In the genomic region with DNA sequence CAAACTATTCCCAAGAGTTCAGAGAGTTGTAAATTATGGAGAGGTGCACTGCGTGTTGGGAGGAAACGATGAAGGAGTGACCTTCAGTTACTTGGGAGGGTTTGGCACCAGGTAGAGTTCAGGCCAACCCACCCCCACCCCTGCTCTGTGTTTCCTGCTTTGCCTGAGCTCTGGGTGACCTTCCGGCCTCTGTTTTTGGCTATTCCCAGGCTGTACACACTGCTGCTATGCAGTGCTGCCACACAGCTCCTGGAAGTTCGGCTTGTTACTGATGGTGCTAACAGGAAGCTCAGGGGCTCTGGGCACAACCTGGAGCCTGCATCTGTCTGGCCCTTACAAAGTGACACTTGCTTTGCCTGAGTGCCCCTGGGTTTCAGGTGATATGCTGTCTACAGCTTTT, we compare ENCODE assay signal across 23 mouse cellular contexts. TPM values are rescaled to one million over a fixed set of nuclear protein-coding genes. Genes with fewer than 3 reads are reported as not detected.
DNase-seq lines count a peak whose midpoint lies in the region; ATAC-seq and TF ChIP-seq lines count a peak whose summit lies in the region.
"Had no signal": no experiment of that assay in that cellular context is flagged by ENCODE, and none has a peak within 500 bp of the region (broad histone marks: within the 10 kb centered on the region; RNA-seq: fewer than 3 reads in every experiment).

No protein-coding gene starts in this region.

- WGBS in heart, adult 2 months: 40% methylated on average over 4 of the region's 4 CpGs
- 59% methylated on average over 4 of the region's 4 CpGs for WGBS in kidney, adult 2 months
- WGBS in kidney, embryonic 15.5 days: 57% methylated on average over 4 of the region's 4 CpGs
- 50% methylated on average over 4 of the region's 4 CpGs for WGBS in kidney, embryonic 14.5 days

- intact Hi-C loops in heart, adult 2 months (cut with DNase I): no loop called here

- H3K79me2 ChIP-seq in heart, adult 2 months (replicated peaks; ENCODE audit: control insufficient read depth, insufficient read depth, low read length): no peaks in the 10 kb centered on the region

- DNase-seq in heart, adult 2 months: no peak
- no peak for DNase-seq in heart, adult 8-10 months (ENCODE audit: low spot score)
- DNase-seq in kidney, adult 2 months: peak; percentile 61
- DNase-seq in kidney, postnatal 36 days: peak; percentile 37 to 64
- DNase-seq in T-cell, adult 2 months (ENCODE audit: low spot score): no peak
- DNase-seq: adrenal gland, adult 8-10 months; adrenal gland, postnatal 25 days; cerebellum, adult 18-20 months; cerebellum, adult 9-10 months; cerebellum, postnatal 14 days; gastrocnemius, postnatal 14 days had no signal

- no peak overlapping the region for H3K4me3 ChIP-seq in heart, adult 2 months
- H3K4me3 ChIP-seq in kidney, adult 2 months (ENCODE audit: insufficient read depth, low read depth, low read length): no peak overlapping the region
- H3K4me3 ChIP-seq in kidney, embryonic 15.5 days (replicated peaks): no peak overlapping the region
- no peak overlapping the region for H3K4me3 ChIP-seq in kidney, embryonic 14.5 days (ENCODE audit: low read length)
- H3K4me3 ChIP-seq: forebrain, embryonic 10.5 days; forebrain, embryonic 13.5 days; heart, embryonic 13.5 days; hindbrain, embryonic 10.5 days; hindbrain, embryonic 13.5 days; intestine, embryonic 15.5 days had no signal

- 0 out of 2 replicates have a peak, but pooled peaks have one; percentile 51 for TF ChIP-seq EP300 in heart, adult 2 months (IDR thresholded peaks at IDR 0.05; ENCODE audit: insufficient read depth, low read depth, low read length)

- H3K9me3 ChIP-seq in kidney, embryonic 15.5 days (replicated peaks): no peaks in the 10 kb centered on the region
- no peaks in the 10 kb centered on the region for H3K9me3 ChIP-seq in kidney, embryonic 14.5 days (ENCODE audit: control insufficient read depth, low read length)
- H3K9me3 ChIP-seq: forebrain, embryonic 10.5 days; forebrain, embryonic 13.5 days; heart, embryonic 13.5 days; hindbrain, embryonic 10.5 days; hindbrain, embryonic 13.5 days; intestine, embryonic 15.5 days had no signal

- peak overlapping the region; percentile 56 for H3K27ac ChIP-seq in heart, adult 2 months
- H3K27ac ChIP-seq in kidney, adult 2 months (ENCODE audit: insufficient read depth, low read depth, low read length): peak overlapping the region; percentile 34; the same call in 1 of the 2 replicates
- no peak overlapping the region for H3K27ac ChIP-seq in kidney, embryonic 15.5 days
- no peak overlapping the region for H3K27ac ChIP-seq in kidney, embryonic 14.5 days (ENCODE audit: low read depth, low read length)
- H3K27ac ChIP-seq: forebrain, embryonic 10.5 days; forebrain, embryonic 13.5 days; heart, embryonic 13.5 days; hindbrain, embryonic 10.5 days; hindbrain, embryonic 13.5 days; intestine, embryonic 15.5 days had no signal

- no peak overlapping the region for H3K4me2 ChIP-seq in kidney, embryonic 15.5 days
- no peak overlapping the region for H3K4me2 ChIP-seq in kidney, embryonic 14.5 days (replicated peaks; ENCODE audit: low read depth, low read length)
- H3K4me2 ChIP-seq: forebrain, embryonic 13.5 days; heart, embryonic 13.5 days; hindbrain, embryonic 13.5 days; intestine, embryonic 15.5 days had no signal

- no peak for TF ChIP-seq CTCF in heart, adult 2 months (IDR thresholded peaks at IDR 0.05)
- no peak for TF ChIP-seq CTCF in kidney, adult 2 months (conservative IDR thresholded peaks at IDR 0.05; ENCODE audit: insufficient read depth, insufficient read length, low read depth, low read length)

- H3K9ac ChIP-seq in heart, adult 2 months (ENCODE audit: low read depth, low read length): no peak overlapping the region
- no peak overlapping the region for H3K9ac ChIP-seq in kidney, embryonic 15.5 days
- no peak overlapping the region for H3K9ac ChIP-seq in kidney, embryonic 14.5 days (ENCODE audit: low read depth, low read length)
- H3K9ac ChIP-seq: forebrain, embryonic 13.5 days; heart, embryonic 13.5 days; hindbrain, embryonic 13.5 days; intestine, embryonic 15.5 days had no signal

- no peak for TF ChIP-seq POLR2A in heart, adult 2 months (IDR thresholded peaks at IDR 0.05; ENCODE audit: insufficient read depth, low read depth, low read length)
- TF ChIP-seq POLR2A in kidney, adult 2 months (IDR thresholded peaks at IDR 0.05; ENCODE audit: low read depth, low read length): no peak

- no peak for ATAC-seq in kidney, embryonic 15.5 days (replicated peaks; ENCODE audit: low FRiP score)
- ATAC-seq in kidney, embryonic 14.5 days (ENCODE audit: low FRiP score, low TSS enrichment): no peak
- ATAC-seq: activated CD4-positive, CD25-positive, alpha-beta regulatory T cell, adult 4 months; CD4-positive, CD25-positive, alpha-beta regulatory T cell, adult 4 months; forebrain, embryonic 13.5 days; forebrain, embryonic 16.5 days; hindbrain, embryonic 16.5 days; intestine, embryonic 15.5 days had no signal

- no peaks in the 10 kb centered on the region for H3K36me3 ChIP-seq in heart, adult 2 months (ENCODE audit: control insufficient read depth, insufficient read depth, low read length)
- no peaks in the 10 kb centered on the region for H3K36me3 ChIP-seq in kidney, adult 2 months (ENCODE audit: control insufficient read depth, insufficient read depth, low read length)
- no peaks in the 10 kb centered on the region for H3K36me3 ChIP-seq in kidney, embryonic 15.5 days
- H3K36me3 ChIP-seq in kidney, embryonic 14.5 days (ENCODE audit: control insufficient read depth, insufficient read depth, low read length): no peaks in the 10 kb centered on the region
- H3K36me3 ChIP-seq: forebrain, embryonic 10.5 days; heart, embryonic 13.5 days; hindbrain, embryonic 10.5 days; hindbrain, embryonic 13.5 days; intestine, embryonic 15.5 days had no signal

- H3K4me1 ChIP-seq in heart, adult 2 months (ENCODE audit: control insufficient read depth, insufficient read depth, low read length): peaks cover 12% of the 10 kb centered on the region
- 0 out of 2 replicates have a peak, but pooled peaks cover 2% of the 10 kb centered on the region for H3K4me1 ChIP-seq in kidney, adult 2 months (ENCODE audit: control insufficient read depth, insufficient read depth, low read length)
- H3K4me1 ChIP-seq in kidney, embryonic 15.5 days: peaks cover 11% of the 10 kb centered on the region; the same call in 1 of the 2 replicates
- H3K4me1 ChIP-seq in kidney, embryonic 14.5 days (ENCODE audit: control insufficient read depth, insufficient read depth, low read length): no peaks in the 10 kb centered on the region
- H3K4me1 ChIP-seq: intestine, embryonic 15.5 days had no signal

- H3K27me3 ChIP-seq in heart, adult 2 months (ENCODE audit: control insufficient read depth, insufficient read depth, low read length): no peaks in the 10 kb centered on the region
- H3K27me3 ChIP-seq in kidney, adult 2 months (replicated peaks; ENCODE audit: control insufficient read depth, insufficient read depth, low read length): no peaks in the 10 kb centered on the region
- no peaks in the 10 kb centered on the region for H3K27me3 ChIP-seq in kidney, embryonic 15.5 days
- no peaks in the 10 kb centered on the region for H3K27me3 ChIP-seq in kidney, embryonic 14.5 days (ENCODE audit: control insufficient read depth, insufficient read depth, low read length)
- H3K27me3 ChIP-seq: forebrain, embryonic 13.5 days; heart, embryonic 13.5 days; hindbrain, embryonic 13.5 days; intestine, embryonic 15.5 days had no signal

RNA-seq across cellular contexts. Expression of a gene that starts 42.6 kb away (rescaled TPM):
- total RNA-seq in heart, adult 2 months (2021): 10 to 100 TPM; 71.6 to 90.9 TPM
- polyA plus RNA-seq in heart, adult 2 months (2012; rRNA removed): 53.8 and 99.2 TPM in 2 replicates
- 10 to 100 TPM; 75.2 to 81.7 (median 75.7) TPM for total RNA-seq in heart, adult 8-10 months (2022)
- 137 and 149 TPM in 2 replicates for polyA plus RNA-seq in kidney, adult 2 months (2012; rRNA removed)
- 62.1 and 65.3 TPM in 2 replicates for polyA plus RNA-seq in kidney, embryonic 15.5 days (2015; fragmentation: Nextera tagmentation; extraction: Ambion mirVana)
- 34.6 and 41.0 TPM in 2 replicates for polyA plus RNA-seq in kidney, embryonic 14.5 days (2014; fragmentation: Nextera tagmentation; extraction: Ambion mirVana)
- polyA plus RNA-seq: activated CD4-positive, CD25-positive, alpha-beta regulatory T cell, adult 4 months; CD4-positive, CD25-positive, alpha-beta regulatory T cell, adult 4 months had no signal

Comparison
In these comparisons a context has a peak if more than half of its experiments do, and no peak if none do; other contexts are left out.
1. H3K27ac ChIP-seq: peak in heart, adult 2 months (single experiment) and kidney, adult 2 months (single experiment); none in kidney, embryonic 15.5 days (single experiment) and kidney, embryonic 14.5 days (single experiment).
2. DNase-seq: peak in kidney, adult 2 months (single experiment) and kidney, postnatal 36 days (2 of 2); none in heart, adult 2 months (0 of 2), heart, adult 8-10 months (single experiment) and T-cell, adult 2 months (single experiment).